Mouse (Mus musculus): Measurements from ENCODE around the gene Mrpl20. TPM values are rescaled to one million over a fixed set of nuclear protein-coding genes. Genes with fewer than 3 reads are reported as not detected.

The Mrpl20 gene
- polyA plus RNA-seq, 1 experiment from 2014 or later, result 226 TPM

DNA sequence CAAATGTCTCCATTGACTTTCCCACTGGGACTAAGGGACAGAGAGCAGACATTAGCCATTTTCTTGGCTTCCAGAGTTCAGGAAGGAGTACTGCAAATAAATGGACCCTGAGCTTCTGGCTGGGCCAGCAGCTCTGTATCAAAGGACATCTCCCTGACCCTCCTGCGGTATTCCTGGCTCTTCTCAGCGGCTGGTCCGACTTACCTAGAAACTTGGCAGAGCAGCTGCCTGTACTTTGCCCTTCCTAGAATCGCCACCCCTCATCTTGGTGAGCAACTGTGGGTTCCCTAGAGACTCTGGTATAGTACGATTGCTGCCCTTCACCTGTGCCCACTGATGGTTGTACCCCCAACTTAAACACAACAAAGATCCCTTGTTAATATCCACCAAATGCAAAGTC lies 40.6 kb downstream of the Mrpl20 start:
- 95% methylated on average over 5 of the region's 5 CpGs for WGBS
- H3K9me3 ChIP-seq (ENCODE audit: control insufficient read depth, low read length), result no peaks in the 10 kb centered on the region

GRCm38 (mm10) chr4:155846871-155847578 lies 44.3 kb downstream of the Mrpl20 start, which contains the start of gene Dvl1:
Gene Dvl1, plus strand, starts transcription at chr4:155847402.
- Histone ChIP-seq H3K4me3 (ENCODE audit: low read length) (peak within 1 kb of the TSS; percentile 85), H3K4me2 (replicated peaks; ENCODE audit: low read depth, low read length) (peak within 1 kb of the TSS; percentile 95), H3K9ac (ENCODE audit: low read depth, low read length) (peak within 1 kb of the TSS; percentile 84), H3K36me3 (ENCODE audit: control insufficient read depth, insufficient read depth, low read length) (peaks cover 13% of the 10 kb centered on the region), H3K9me3 (ENCODE audit: control insufficient read depth, low read length) (no peaks in the 10 kb centered on the region), H3K4me1 (ENCODE audit: control insufficient read depth, insufficient read depth, low read length) (peaks cover 13% of the 10 kb centered on the region), H3K27ac (ENCODE audit: low read depth, low read length) (no peak within 1 kb of the TSS), H3K27me3 (ENCODE audit: control insufficient read depth, insufficient read depth, low read length) (no peaks in the 10 kb centered on the region)
- ATAC-seq (ENCODE audit: low FRiP score, low TSS enrichment), result peak; percentile 92
- WGBS, result 3% methylated on average over 45 of the region's 65 CpGs

More for the DNA sequence above, 40.6 kb downstream of the Mrpl20 start:
- H3K4me3 ChIP-seq (ENCODE audit: low read length), result no peak overlapping the region
- no peak overlapping the region for H3K9ac ChIP-seq (ENCODE audit: low read depth, low read length)
- no peaks in the 10 kb centered on the region for H3K27me3 ChIP-seq (ENCODE audit: control insufficient read depth, insufficient read depth, low read length)
- H3K27ac ChIP-seq (ENCODE audit: low read depth, low read length), result no peak overlapping the region
- peaks cover 21% of the 10 kb centered on the region for H3K4me1 ChIP-seq (ENCODE audit: control insufficient read depth, insufficient read depth, low read length)
- no peak for ATAC-seq (ENCODE audit: low FRiP score, low TSS enrichment)
- no peak overlapping the region for H3K4me2 ChIP-seq (replicated peaks; ENCODE audit: low read depth, low read length)
- H3K36me3 ChIP-seq (ENCODE audit: control insufficient read depth, insufficient read depth, low read length), result peaks cover 13% of the 10 kb centered on the region

- H3K27ac ChIP-seq (ENCODE audit: low read depth, low read length), result no peak overlapping the region
- 1% methylated on average over 45 of the region's 69 CpGs for WGBS
- peak overlapping the region; percentile 85 for H3K4me3 ChIP-seq (ENCODE audit: low read length)
- H3K9me3 ChIP-seq (ENCODE audit: control insufficient read depth, low read length), result no peaks in the 10 kb centered on the region
- H3K27me3 ChIP-seq (ENCODE audit: control insufficient read depth, insufficient read depth, low read length), result no peaks in the 10 kb centered on the region
- peaks cover 7% of the 10 kb centered on the region for H3K36me3 ChIP-seq (ENCODE audit: control insufficient read depth, insufficient read depth, low read length)
- peak overlapping the region; percentile 84 for H3K9ac ChIP-seq (ENCODE audit: low read depth, low read length)
- H3K4me1 ChIP-seq (ENCODE audit: control insufficient read depth, insufficient read depth, low read length), result peaks cover 13% of the 10 kb centered on the region
- peak overlapping the region; percentile 95 for H3K4me2 ChIP-seq (replicated peaks; ENCODE audit: low read depth, low read length)
- ATAC-seq (ENCODE audit: low FRiP score, low TSS enrichment), result peak; percentile 20
These were observed 45.1 kb downstream of the Mrpl20 start for GRCm38 (mm10) chr4:155847591-155848352.

DNA sequence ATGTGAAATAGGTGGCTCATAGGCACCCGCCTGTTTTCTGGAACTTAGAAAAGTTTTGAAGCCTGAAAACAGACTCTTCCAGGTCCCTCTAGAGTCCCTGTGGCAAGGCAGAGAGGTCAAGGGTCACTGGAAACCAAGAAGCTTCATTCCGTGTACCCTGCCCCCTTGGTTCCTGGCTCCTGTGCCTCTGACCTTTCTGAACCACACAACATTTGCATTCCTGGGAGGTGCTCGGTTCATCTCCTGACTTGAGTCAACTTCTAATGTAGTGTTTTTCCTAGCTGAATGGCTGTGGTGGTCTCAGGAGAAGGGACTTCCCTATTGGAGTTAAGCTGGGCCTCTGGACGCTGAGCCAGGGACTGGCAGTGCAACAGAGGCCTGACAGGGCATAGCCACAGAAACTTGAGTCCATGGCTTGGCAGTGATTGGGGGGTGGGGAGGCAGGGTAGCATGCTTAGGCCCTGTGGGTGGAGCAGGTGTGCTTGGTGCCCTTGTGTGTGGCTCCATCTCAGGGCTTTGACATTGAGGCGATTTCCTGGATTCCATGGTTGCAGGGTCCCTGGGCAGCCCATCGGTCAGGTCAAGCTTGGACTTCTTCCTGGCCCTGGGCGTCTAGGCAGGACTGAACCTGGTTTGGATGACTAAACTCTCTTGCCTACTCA lies 45.9 kb downstream of the Mrpl20 start:
- Histone ChIP-seq H3K27ac (ENCODE audit: low read depth, low read length) (no peak overlapping the region), H3K4me2 (replicated peaks; ENCODE audit: low read depth, low read length) (peak overlapping the region; percentile 95)
- WGBS, result 55% methylated on average over 7 of the region's 7 CpGs

DNA sequence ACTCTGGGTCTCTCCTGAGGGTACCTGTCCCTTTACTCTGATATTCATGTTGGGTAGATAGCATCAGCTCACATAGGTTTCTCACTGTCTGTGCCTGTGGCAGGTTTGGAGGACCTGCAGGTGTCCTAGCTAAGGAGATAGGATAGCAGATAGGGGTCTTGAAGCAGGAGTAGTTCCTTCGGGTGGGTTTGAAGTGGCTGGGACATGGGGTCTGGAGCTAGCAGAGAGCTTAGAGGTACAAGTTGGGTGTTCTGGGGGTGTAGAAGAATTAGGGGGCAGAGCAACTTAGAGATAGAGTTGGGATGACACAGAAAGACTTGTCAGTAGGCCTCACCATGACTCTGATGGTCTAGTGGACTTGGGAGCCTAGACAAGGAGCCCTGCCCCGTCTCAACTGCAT lies 46.7 kb downstream of the Mrpl20 start:
- WGBS, result 89% methylated on average over 2 of the region's 2 CpGs
- ATAC-seq (ENCODE audit: low FRiP score, low TSS enrichment), result no peak
- Histone ChIP-seq H3K27ac (ENCODE audit: low read depth, low read length) (no peak overlapping the region), H3K4me1 (ENCODE audit: control insufficient read depth, insufficient read depth, low read length) (peaks cover 13% of the 10 kb centered on the region), H3K27me3 (ENCODE audit: control insufficient read depth, insufficient read depth, low read length) (no peaks in the 10 kb centered on the region), H3K4me3 (ENCODE audit: low read length) (no peak overlapping the region), H3K9ac (ENCODE audit: low read depth, low read length) (no peak overlapping the region), H3K36me3 (ENCODE audit: control insufficient read depth, insufficient read depth, low read length) (peaks cover 2% of the 10 kb centered on the region; the same call in 1 of the 2 replicates), H3K4me2 (replicated peaks; ENCODE audit: low read depth, low read length) (no peak overlapping the region), H3K9me3 (ENCODE audit: control insufficient read depth, low read length) (no peaks in the 10 kb centered on the region)

More for the DNA sequence above, 45.9 kb downstream of the Mrpl20 start:
- Histone ChIP-seq H3K27me3 (ENCODE audit: control insufficient read depth, insufficient read depth, low read length) (no peaks in the 10 kb centered on the region), H3K9ac (ENCODE audit: low read depth, low read length) (peak overlapping the region; percentile 84), H3K4me1 (ENCODE audit: control insufficient read depth, insufficient read depth, low read length) (peaks cover 13% of the 10 kb centered on the region), H3K9me3 (ENCODE audit: control insufficient read depth, low read length) (no peaks in the 10 kb centered on the region), H3K36me3 (ENCODE audit: control insufficient read depth, insufficient read depth, low read length) (no peaks in the 10 kb centered on the region; the same call in 1 of the 2 replicates), H3K4me3 (ENCODE audit: low read length) (peak overlapping the region; percentile 85)
- no peak for ATAC-seq (ENCODE audit: low FRiP score, low TSS enrichment)

GRCm38 (mm10) chr4:155849792-155850451 lies 47.2 kb downstream of the Mrpl20 start:
- Histone ChIP-seq H3K9ac (ENCODE audit: low read depth, low read length) (no peak overlapping the region), H3K27me3 (ENCODE audit: control insufficient read depth, insufficient read depth, low read length) (no peaks in the 10 kb centered on the region), H3K4me2 (replicated peaks; ENCODE audit: low read depth, low read length) (no peak overlapping the region), H3K4me1 (ENCODE audit: control insufficient read depth, insufficient read depth, low read length) (peaks cover 13% of the 10 kb centered on the region), H3K27ac (ENCODE audit: low read depth, low read length) (no peak overlapping the region), H3K9me3 (ENCODE audit: control insufficient read depth, low read length) (no peaks in the 10 kb centered on the region), H3K36me3 (ENCODE audit: control insufficient read depth, insufficient read depth, low read length) (peaks cover 6% of the 10 kb centered on the region; the same call in 1 of the 2 replicates), H3K4me3 (ENCODE audit: low read length) (no peak overlapping the region)
- 89% methylated on average over 3 of the region's 3 CpGs for WGBS
- ATAC-seq (ENCODE audit: low FRiP score, low TSS enrichment), result no peak

GRCm38 (mm10) chr4:155851368-155851767 lies 48.7 kb downstream of the Mrpl20 start:
- Histone ChIP-seq H3K9ac (ENCODE audit: low read depth, low read length) (no peak overlapping the region), H3K9me3 (ENCODE audit: control insufficient read depth, low read length) (no peaks in the 10 kb centered on the region), H3K27ac (ENCODE audit: low read depth, low read length) (no peak overlapping the region), H3K4me1 (ENCODE audit: control insufficient read depth, insufficient read depth, low read length) (peaks cover 13% of the 10 kb centered on the region), H3K27me3 (ENCODE audit: control insufficient read depth, insufficient read depth, low read length) (no peaks in the 10 kb centered on the region), H3K36me3 (ENCODE audit: control insufficient read depth, insufficient read depth, low read length) (peaks cover 21% of the 10 kb centered on the region), H3K4me2 (replicated peaks; ENCODE audit: low read depth, low read length) (no peak overlapping the region), H3K4me3 (ENCODE audit: low read length) (no peak overlapping the region)
- 83% methylated on average over 3 of the region's 3 CpGs for WGBS
- no peak for ATAC-seq (ENCODE audit: low FRiP score, low TSS enrichment)

DNA sequence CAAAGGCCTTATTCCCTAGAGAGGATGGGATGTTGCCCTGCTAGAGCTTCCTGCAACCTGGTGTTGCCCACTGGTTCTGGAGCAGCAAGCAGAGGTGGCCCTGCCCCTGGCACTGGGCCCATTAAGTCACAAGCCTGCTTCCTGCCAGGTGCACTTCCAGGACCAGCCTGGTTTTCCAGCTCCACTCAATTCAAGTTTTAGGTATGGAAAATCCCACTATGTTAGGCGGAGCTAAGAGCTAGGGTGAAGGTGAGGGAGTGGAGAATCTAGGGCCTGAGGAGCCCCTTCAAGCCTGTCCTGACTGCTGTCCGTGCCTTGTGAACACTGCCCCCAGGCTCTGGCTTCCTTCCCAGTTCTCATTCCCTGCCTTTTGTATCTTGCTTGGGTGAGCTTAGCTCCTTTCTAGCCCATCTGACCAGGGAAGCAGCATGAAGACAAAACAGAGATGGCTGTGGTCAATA lies 49.3 kb downstream of the Mrpl20 start:
- H3K27me3 ChIP-seq (ENCODE audit: control insufficient read depth, insufficient read depth, low read length), result no peaks in the 10 kb centered on the region
- ATAC-seq (ENCODE audit: low FRiP score, low TSS enrichment), result no peak
- peaks cover 13% of the 10 kb centered on the region for H3K4me1 ChIP-seq (ENCODE audit: control insufficient read depth, insufficient read depth, low read length)
- WGBS, result 74% methylated on average over 2 of the region's 2 CpGs
- H3K27ac ChIP-seq (ENCODE audit: low read depth, low read length), result no peak overlapping the region
- no peak overlapping the region for H3K4me3 ChIP-seq (ENCODE audit: low read length)
- H3K36me3 ChIP-seq (ENCODE audit: control insufficient read depth, insufficient read depth, low read length), result peaks cover 26% of the 10 kb centered on the region
- H3K9ac ChIP-seq (ENCODE audit: low read depth, low read length), result no peak overlapping the region
- H3K4me2 ChIP-seq (replicated peaks; ENCODE audit: low read depth, low read length), result no peak overlapping the region
- H3K9me3 ChIP-seq (ENCODE audit: control insufficient read depth, low read length), result no peaks in the 10 kb centered on the region

Measured in kidney, embryonic 14.5 days (tissue).